Mouse (Mus musculus): ENCODE data around the gene Nudt22.
A peak's percentile ranks its signal among the peaks of the same experiment; 100 is the strongest.
"Not testable (repeated sequence)": the region's sequence is repeated elsewhere in the genome, so short reads cannot be mapped to it uniquely, and the experiment has no call there.

Gene Nudt22

DNA sequence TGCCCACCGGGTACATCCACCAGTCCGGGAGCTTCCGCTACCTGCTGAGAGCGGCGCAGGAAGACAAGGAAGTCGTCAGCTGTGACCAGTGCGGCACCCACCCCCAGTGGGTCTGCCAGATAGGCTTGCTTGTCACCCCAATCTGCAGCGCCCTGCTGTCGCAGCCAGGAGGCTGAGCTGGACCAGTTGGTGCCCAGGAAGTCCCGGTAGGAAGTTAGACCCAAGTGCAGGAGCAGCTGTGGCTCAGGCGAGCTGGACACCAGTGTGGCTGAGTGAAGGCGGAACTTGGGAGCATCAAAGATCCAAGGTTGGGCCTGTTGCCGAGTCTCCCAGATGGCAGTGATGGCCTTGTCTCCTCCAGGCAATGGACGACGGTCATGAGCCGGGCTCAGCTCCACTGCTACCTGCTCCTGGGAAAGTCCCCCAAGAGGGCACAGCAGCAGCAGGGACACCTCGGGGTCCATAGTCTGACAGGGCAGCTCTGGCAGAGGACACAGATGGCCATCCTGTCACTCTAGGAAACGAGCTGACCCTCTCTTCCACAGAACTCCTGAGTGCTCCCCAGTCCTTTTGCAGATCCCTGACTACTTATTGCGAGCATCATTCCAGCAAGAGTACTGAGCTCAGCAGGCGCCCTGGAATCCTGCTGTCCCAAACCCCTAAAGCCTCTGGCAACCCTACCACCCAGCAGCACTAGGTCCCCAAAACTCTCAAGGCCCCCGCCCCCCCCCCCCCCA lies 494 bp downstream of the Nudt22 start:
- no peak for DNase-seq (ENCODE audit: low read depth in 2 of 2, low spot score in 2 of 2)

DNA sequence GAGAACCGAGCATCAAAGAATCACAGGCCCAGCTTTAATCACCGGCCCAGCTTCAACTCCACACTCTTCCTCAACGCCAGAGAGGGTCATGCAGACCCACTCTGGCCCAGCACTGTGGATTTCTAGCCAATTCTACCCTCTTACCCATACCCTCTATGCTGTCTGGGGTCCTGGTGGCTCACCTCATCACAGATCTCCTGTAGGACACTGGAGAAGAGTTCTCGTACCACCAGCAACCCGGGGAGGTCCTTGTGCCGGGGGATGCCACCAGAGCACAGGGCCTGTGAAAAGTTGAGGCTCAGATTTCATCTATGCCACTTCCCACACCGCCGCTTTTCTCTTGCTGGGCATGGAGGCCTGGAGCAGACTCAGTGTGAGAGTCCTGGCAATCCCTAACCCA lies 1.4 kb downstream of the Nudt22 start:
- DNase-seq (ENCODE audit: low read depth in 2 of 2, low spot score in 2 of 2): no peak

DNA sequence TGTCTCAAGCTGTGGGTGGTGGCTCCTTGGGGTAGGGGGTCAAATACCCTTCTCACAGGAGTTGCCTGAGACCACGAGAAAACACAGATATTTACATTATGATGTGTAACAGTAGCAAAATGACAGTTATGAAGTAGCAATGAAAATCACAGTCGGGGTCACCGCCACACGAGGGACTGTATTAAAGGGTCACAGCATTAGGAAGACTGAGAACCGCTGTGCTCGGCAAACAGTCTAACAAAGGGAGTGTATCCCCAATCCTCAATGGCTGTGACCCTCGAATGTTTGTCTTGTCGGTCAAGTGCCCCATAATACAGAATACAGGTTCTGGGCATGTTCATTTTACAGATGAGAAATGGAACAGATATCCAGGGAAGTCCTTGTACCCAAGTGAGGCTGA lies 1.9 kb downstream of the Nudt22 start:
- no peak for DNase-seq (ENCODE audit: low read depth in 2 of 2, low spot score in 2 of 2)

DNA sequence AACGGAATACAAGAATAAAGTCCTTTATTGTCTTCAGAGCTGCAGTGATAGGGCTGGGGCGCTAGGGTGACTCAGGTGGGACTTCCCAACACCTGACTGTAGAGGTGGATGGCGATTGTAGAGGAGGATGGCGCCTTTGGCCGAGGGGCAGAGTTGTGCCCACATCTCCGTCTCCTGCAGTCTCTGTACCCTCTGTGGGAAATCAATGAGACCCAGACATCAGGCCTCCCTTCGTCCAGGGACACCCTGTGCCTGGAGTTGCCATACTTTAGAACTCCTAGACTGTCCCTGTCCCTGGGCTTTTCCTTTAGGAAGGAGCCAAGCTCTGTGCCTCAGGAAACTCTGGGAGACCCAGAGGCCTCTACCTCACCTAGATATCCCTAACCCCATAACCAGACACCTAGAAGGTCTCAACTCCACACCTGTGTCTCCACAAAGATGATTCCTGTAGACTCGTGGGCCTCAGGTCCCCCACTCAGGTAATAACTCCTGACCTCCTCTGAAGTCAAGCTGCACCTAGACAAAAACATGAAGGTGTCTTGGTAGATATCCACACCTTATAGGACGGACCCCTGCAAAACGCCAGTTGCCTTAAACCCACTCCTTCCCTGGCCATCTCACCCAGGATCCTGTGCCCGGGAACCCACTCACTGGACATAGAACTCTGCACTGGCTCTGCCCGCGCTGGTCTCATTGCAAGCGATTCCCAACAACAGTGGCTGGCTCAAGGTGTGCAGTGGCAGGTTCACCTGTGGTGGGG lies 2.7 kb downstream of the Nudt22 start:
- DNase-seq (ENCODE audit: low read depth in 2 of 2, low spot score in 2 of 2): no peak

DNA sequence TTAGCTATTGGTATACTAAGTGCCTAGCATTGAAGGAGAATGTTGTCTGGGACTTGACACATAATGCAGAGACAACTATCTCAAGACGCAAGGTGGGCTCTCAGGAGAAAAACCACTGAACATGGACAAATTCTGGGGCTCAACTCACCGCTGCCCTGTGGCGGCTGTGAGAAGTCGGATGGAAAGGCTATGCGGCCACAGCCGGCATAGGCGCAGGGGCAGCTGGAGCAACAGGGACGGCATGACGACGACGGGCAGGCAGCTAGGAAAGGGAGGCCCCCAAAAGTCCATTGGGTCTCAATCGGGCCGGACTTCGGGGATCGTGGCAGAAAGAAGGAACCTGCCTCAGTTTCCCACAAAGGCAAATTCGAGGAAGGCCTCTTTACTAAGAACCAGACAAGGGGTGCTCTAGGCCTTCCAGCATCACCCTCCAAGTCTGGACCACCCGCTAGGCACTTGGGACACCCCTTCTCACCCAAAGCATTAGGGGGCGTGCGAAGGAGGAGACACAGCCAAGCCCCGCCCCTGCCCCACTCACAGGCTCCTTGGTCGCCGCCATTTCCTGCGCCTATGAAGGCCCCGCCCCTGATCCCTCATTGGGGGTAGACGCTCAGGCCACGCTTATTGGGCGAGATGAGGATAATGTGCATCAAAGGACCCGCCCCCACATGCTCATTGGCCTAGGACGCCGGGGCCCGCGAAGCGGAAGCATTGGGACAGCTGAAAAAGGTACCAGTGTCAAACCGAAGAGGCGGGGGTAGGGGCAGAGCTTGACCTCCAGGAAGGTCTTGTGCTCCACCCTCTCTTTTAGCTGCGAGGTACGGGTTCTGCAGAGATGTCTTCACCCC lies 3.7 kb downstream of the Nudt22 start, which contains the start of gene Dnajc4:
TSS of gene Dnajc4 (minus strand) at position 562 of the 848 bp plus-strand sequence.
- DNase-seq (ENCODE audit: low read depth in 2 of 2, low spot score in 2 of 2): peak; percentile 91 to 94

DNA sequence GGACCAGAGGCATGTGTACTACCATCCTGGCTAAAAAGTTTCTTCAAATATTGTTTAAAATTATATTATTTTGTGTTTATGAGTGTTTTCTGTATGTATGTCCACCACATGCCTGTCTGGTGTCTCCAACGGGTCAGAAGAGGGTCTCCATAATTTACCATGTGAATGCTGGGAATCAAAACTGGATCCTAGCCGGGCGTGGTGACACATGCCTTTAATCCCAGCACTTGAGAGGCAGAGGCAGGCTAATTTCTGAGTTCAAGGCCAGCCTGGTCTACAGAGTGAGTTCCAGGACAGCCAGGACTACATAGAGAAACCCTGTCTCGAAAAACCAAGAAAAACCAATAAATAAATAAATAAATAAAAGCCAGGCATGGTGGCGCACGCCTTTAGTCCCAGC lies 4.8 kb downstream of the Nudt22 start:
- DNase-seq (ENCODE audit: low read depth in 2 of 2, low spot score in 2 of 2): not testable (repeated sequence)

DNA sequence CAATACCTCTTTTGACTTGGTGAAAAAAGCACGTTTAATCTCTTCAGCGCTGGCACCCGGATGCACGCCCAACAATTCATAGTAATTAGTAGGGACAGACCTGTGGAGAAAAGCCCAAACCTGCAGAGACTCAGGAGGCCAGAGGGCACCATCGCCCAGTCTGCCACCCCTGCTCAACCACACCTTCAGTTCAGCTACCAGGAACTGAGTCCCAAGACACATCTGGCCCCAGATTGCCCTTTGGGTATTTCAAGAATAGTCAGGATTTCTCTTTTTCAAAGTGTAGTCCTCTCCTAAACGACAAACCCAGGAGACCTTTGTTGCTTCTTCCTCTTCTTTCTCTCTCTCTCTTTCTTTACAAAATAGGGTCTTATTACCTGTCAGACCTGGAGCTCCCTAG lies 5.2 kb downstream of the Nudt22 start:
- DNase-seq (ENCODE audit: low read depth in 2 of 2, low spot score in 2 of 2): no peak

DNA sequence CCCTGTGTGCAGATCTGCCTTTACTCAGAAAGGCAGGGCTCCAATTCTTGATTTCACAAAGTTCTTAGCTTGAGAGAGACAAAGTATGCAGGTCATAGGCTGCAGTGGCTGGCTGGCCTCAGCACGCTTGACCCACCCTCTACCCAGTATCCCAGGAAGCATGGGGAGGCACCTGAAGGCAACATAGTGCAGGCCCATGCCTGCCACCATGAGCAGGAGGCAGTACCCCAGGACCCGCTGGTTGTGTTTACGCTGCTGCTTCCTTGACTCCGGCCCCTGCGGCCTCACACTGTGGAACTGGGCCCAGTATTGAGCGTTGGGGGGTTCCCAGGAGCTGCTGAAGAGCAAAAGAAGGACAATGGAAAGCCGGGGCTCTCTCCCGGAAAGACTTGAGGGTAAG lies 6.7 kb downstream of the Nudt22 start:
- no peak for DNase-seq (ENCODE audit: low read depth in 2 of 2, low spot score in 2 of 2)

DNA sequence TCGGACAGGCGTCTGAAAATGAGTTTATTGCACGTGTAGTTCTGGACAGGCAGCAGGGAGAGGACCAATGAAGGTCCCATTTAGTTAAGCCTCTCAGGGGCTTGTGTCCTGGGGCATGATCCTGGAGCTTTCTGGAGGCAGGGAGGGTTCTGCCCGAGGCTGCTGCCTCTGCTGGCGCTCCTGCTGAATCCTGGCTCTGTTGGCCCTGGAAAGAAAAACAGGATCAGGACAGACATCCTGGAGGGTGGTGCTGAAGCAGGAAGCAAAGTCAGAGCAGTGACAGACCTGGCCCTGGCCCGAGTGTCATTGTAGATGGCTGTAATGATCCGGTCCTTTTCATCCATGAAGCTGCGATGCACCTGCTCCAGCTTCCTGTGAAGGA lies 8.0 kb downstream of the Nudt22 start:
- no peak for DNase-seq (ENCODE audit: low read depth in 2 of 2, low spot score in 2 of 2)

DNA sequence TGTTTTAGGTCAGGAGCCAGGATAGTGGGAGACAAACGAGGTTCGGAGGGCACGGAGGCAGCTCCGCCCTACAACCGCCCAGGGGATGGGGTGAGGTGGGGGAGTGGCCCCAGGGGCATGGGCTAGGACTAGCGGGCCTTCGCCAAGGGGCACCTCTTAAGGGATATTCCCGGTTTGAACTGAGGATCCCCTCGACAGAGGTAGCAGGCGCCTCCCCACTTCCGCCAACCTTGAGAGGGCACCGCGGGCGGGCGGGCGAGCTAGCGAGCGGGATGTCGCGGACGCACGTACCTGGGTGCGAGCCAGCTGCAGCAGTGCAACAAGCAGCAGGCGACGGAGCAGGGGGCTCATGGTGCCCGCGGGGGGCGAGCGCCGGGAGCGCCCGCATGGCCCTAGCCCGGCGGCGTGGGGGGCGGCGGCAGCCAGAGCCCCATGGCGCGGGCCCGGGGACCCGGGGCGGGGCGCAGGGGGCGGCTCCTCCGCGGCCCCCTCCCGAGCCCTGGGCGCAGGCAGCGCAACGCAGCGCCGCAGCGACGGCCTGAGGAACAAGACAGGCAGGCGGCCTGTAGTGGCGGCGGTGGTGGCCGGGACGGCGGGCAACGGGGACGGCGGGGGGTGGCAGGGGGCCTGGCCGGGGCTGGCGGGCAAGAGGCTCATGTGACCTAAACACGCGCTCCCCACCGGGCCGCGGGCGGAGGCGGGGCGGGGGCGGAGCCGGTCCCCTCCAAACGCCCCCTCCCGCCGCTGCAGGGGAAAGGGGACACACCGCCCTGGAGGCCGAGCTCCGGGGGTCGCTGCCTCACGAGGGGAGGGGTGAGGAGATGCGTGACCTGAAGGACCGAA lies 8.6 kb downstream of the Nudt22 start, which contains the start of gene Vegfb:
TSS of gene Vegfb (minus strand) at position 591 of the 843 bp plus-strand sequence.
- peak in 1 of 2 experiments; percentile 44 for DNase-seq (ENCODE audit: low read depth in 2 of 2, low spot score in 2 of 2)

DNA sequence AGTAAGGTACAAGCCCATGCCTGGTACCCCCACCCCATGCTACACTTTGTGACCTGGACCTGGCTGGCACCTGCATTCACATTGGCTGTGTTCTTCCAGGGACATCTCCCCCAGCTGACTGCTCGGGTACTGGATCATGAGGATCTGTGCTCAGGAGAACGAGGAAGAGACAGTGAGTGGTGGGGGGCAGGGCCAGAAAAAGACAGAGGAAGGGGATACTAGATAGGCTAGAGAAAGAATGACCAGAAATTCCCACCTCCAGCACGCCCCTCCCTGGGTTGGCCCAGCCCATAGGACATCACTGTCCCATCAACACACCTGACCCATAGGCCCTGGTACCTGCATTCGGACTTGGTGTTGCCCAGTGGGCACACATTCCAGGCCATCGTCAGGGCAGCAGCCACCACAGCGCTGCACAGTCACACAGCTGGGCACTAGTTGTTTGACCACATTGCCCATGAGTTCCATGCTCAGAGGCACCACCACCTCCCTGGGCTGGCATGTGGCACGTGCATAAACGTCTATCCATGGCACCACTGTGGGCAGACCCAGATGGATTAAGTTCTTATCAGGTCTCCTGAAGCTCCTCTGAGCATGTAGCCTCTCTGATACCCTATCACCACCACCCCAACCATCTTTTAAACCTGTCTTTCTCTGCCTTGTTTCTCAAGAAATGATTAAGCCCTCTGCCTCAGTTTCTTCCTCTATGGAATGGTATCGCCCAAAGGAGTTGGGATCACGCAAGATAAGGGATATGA lies 9.8 kb downstream of the Nudt22 start:
- DNase-seq (ENCODE audit: low read depth in 2 of 2, low spot score in 2 of 2): no peak

DNA sequence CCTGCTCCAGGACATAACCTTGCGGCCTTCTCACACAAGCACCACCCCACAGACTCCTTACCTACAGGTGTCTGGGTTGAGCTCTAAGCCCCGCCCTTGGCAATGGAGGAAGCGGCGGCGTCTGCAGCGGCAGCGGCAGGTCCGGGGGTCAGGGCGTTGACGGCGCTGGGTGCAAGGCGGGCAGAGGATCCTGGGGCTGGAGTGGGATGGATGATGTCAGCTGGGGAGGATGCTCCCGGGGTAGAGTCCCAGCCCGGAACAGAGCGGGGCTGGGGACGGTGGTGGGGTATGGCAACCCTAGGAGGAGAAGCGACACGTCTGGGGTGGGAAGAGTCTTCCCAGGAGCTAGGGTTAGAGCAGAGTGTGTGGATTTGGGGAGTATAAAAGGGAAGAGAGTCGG lies 10.6 kb downstream of the Nudt22 start:
- no peak for DNase-seq (ENCODE audit: low read depth in 2 of 2, low spot score in 2 of 2)

DNA sequence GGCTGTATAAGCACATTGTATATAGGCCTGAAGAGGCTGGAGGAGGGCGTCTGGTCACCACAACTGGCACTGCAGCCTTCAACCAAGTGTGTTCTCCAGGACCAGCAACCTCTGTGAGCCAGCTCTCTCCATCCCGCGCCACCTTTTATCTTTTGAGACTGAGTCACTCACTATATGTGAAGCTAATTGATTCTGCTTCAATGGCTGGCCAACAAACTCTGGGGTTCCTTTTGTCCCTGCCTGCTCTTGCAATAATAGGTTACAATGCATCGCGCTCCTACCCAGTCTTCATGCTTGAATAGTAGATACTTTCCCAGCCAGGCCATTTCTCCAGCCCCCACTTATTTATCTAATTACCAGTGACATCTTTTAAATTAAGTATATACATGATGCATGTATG lies 12.3 kb downstream of the Nudt22 start:
- DNase-seq (ENCODE audit: low read depth in 2 of 2, low spot score in 2 of 2): no peak

DNA sequence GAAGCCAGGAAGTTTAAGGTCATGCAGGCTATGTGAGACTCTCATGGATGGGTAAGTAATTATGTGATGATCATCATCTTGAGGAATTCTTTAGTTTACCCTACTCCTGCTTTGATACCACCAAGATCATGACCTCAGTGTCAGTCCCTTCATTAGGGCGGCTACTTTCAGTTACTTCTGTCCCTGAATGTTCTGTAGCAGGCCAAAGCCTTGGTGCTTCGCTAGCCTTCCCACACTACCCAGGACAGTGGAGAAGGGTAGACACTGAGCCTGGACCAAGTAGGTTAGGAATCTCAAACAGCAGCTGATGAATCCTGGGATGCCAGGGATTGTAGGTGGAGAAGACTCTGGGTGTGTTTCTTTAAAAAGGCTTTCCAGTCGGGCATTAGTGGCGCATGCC lies 14.5 kb downstream of the Nudt22 start:
- no peak for DNase-seq (ENCODE audit: low read depth in 2 of 2, low spot score in 2 of 2)

DNA sequence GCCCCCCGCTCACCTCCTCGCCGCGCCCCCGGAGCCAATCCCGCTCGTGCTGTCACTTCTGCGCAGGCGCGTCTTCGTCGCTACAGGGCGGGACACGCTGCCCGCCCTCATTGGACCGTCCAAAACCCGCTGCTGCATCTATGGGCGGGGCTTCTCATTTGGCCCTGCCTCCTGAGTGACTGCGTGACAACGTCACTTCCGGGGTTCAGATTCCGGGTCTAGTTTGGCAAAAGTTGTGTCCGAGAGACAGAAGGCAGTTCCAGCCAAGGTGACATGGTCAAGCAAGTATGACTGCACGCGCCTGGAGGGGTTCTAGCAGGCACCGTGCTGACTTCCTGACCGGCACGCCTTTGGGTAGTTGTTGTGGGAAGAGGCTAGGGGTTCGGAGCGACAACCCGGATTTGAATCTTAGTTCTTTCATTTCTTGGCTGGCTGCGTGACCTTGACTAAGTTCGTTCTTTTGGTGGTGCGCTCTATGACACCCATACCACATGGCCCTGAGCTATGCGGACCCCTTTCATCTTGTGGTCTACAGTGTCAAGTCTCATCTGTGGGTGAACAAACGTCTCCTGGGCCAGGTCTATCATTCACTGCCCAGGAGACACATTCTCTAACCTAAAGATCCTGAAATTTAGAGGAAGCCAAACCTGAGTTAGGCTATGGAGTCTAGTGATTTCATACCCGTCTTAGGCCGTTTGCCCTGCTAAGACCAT lies 15.4 kb downstream of the Nudt22 start, which contains the start of gene Fkbp2:
TSS of gene Fkbp2 (minus strand) at position 121 of the 713 bp plus-strand sequence.
- DNase-seq (ENCODE audit: low read depth in 2 of 2, low spot score in 2 of 2): peak; percentile 98

DNA sequence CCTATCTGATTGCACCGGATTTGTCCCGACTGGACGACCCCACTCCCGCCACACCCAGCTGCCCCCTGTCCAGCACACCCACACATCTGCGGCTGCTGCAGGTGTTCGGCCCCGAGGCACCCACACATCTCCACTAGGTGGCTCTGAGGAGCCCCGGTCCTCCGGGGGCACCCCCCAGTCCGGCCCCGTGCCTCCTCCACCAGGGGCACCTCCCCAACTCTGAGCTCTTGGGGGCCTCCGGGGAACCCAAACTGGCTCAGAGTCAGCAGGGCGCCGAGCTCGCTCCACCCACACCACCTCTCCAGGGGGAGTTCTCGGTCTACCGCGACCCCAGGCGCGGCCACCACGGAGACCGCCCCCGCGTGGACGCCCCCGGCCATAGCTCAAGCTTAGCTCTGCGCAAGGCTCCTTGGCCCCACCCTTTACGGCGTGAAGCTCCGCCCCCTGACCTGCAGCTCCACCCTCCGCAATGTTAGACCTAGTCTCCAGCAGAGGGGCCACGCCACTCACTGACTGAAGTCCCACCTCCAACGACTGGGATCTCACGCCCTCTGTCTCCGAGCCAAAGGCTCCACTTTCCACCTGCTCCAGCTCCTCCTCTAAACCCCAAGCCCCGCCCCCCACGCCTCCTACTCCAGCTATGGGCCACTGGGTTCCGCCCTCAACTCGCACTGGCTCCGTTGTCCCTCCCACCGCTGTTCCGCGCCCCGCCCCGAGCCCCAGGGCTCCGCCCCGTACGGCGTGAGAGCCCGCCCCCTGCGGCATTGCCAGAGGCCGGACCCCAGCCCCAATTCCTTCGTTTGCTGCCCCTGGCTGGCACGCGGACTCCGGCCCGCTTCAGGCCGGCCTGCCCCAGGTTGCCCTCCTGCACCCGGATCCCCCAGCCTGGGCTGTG lies 16.2 kb downstream of the Nudt22 start:
- DNase-seq (ENCODE audit: low read depth in 2 of 2, low spot score in 2 of 2): peak; percentile 99 to 100

DNA sequence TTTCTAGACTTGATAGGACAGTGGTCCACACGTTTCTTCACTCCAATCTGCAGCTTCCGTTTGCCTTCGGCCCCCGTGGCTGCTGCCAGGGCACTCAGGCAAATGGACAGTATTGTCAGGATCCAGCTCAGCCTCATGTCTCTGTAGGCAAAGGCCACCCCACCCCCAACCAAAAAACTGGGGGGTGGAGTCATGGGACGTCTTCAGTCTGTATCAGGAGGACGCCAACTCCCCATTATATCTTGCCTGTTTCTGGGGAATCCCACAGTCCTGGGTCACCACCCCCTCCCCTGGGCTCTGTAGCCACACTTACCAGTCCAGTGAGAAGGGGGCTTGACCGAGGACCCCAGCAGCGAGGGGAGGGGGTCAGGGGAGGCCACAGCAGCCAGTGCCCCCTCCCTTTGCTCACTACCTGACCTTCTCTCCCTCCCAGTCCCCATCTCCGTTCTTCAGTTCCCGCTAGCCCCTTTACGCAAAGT lies 16.9 kb downstream of the Nudt22 start:
- no peak for DNase-seq (ENCODE audit: low read depth in 2 of 2, low spot score in 2 of 2)

DNA sequence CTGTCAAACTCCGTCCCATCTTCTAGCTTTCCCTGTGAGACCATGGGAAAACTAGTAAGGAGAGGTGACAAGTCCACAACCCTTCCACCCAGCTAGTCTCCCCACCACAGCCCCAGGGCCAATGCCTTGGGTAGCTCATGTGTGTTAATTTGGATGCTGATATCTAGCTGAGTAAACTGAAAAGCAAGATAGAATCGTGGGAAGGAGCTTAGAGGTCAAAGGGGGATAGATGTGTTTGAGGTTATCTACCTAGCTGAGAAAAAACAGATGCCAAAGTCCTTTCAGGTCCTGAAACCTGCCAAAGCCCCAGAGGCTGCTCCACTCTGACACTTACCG lies 17.3 kb downstream of the Nudt22 start:
- no peak for DNase-seq (ENCODE audit: low read depth in 2 of 2, low spot score in 2 of 2)

All from CD8-positive naive resting alpha-beta T cell, adult 2 months (primary cell).